ENCODE assay signal across 9 mouse cellular contexts in the genomic region with DNA sequence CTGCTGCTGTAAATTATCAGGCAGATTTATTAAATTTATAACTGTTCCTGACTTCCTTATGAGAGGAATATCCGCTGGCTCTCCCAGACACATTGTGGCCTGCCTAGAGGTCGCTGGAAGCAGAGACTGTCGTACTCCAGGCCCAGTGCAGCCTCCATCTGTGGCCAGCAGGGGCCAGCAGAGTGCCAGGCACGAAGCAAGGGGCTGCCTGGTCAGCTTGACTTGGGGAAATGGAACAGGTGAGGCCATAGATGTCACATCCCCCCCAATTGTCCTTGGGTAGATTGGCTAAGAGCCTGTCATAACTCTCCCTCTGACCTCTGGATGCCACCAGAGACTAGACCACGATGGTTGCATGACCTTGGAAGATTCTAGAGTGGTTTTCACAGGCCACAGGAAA. TPM values are rescaled to one million over a fixed set of nuclear protein-coding genes. Genes with fewer than 3 reads are reported as not detected.
DNase-seq lines count a peak whose midpoint lies in the region; ATAC-seq lines count a peak whose summit lies in the region.
"Had no signal": no experiment of that assay in that cellular context is flagged by ENCODE, and none has a peak within 500 bp of the region (broad histone marks: within the 10 kb centered on the region; RNA-seq: fewer than 3 reads in every experiment).

No protein-coding gene starts in this region.

- H3K9me3 ChIP-seq in forebrain, embryonic 10.5 days: no peaks in the 10 kb centered on the region
- H3K9me3 ChIP-seq in forebrain, embryonic 15.5 days: no peaks in the 10 kb centered on the region
- no peaks in the 10 kb centered on the region for H3K9me3 ChIP-seq in midbrain, embryonic 15.5 days

- H3K36me3 ChIP-seq in forebrain, embryonic 10.5 days (replicated peaks): peaks cover 68% of the 10 kb centered on the region
- peaks cover 40% of the 10 kb centered on the region for H3K36me3 ChIP-seq in forebrain, embryonic 15.5 days
- H3K36me3 ChIP-seq in midbrain, embryonic 15.5 days (replicated peaks): peaks cover 33% of the 10 kb centered on the region

- ATAC-seq in forebrain, embryonic 15.5 days (replicated peaks): no peak
- ATAC-seq in midbrain, embryonic 15.5 days (replicated peaks): peak; percentile 65

- H3K27me3 ChIP-seq in forebrain, embryonic 10.5 days (ENCODE audit: poor library complexity, severe bottlenecking): no peaks in the 10 kb centered on the region
- H3K27me3 ChIP-seq in forebrain, embryonic 15.5 days: no peaks in the 10 kb centered on the region
- no peaks in the 10 kb centered on the region for H3K27me3 ChIP-seq in midbrain, embryonic 15.5 days (replicated peaks)

- H3K9ac ChIP-seq in forebrain, embryonic 15.5 days (replicated peaks): no peak overlapping the region
- H3K9ac ChIP-seq in midbrain, embryonic 15.5 days: no peak overlapping the region

- no peak overlapping the region for H3K27ac ChIP-seq in forebrain, embryonic 10.5 days
- H3K27ac ChIP-seq in forebrain, embryonic 15.5 days (replicated peaks): no peak overlapping the region
- no peak overlapping the region for H3K27ac ChIP-seq in midbrain, embryonic 15.5 days
- H3K27ac ChIP-seq: macrophage had no signal

- H3K4me3 ChIP-seq in forebrain, embryonic 10.5 days: no peak overlapping the region
- H3K4me3 ChIP-seq in forebrain, embryonic 15.5 days: no peak overlapping the region
- no peak overlapping the region for H3K4me3 ChIP-seq in midbrain, embryonic 15.5 days

- DNase-seq in forebrain, embryonic 10.5 days (ENCODE audit: extremely low spot score, low spot score): peak; percentile 55
- DNase-seq in cerebellum, adult 9-10 months: peak; percentile 68
- peak; percentile 47 to 59 for DNase-seq in frontal cortex, postnatal 25 days (ENCODE audit: low spot score in 2 of 2)
- DNase-seq in induced T-regulatory cell, adult 2 months (ENCODE audit: low read depth): peak; percentile 42
- DNase-seq in left cerebral cortex, postnatal 36 days (ENCODE audit: low spot score in 2 of 2): peak; percentile 65 to 66
- peak; percentile 25 to 41 for DNase-seq in spleen, postnatal 14 days (ENCODE audit: low spot score in 2 of 2)

- no peaks in the 10 kb centered on the region for H3K4me1 ChIP-seq in forebrain, embryonic 10.5 days
- H3K4me1 ChIP-seq in forebrain, embryonic 15.5 days: no peaks in the 10 kb centered on the region
- H3K4me1 ChIP-seq in midbrain, embryonic 15.5 days: no peaks in the 10 kb centered on the region

- intact Hi-C loops in left cerebral cortex, postnatal 36 days (cut with DNase I): no loop called here

- 30% methylated on average over 5 of the region's 5 CpGs for WGBS in forebrain, embryonic 10.5 days
- WGBS in forebrain, embryonic 15.5 days: 32% methylated on average over 5 of the region's 5 CpGs
- WGBS in midbrain, embryonic 15.5 days: 28% methylated on average over 5 of the region's 5 CpGs

- H3K4me2 ChIP-seq in forebrain, embryonic 15.5 days (replicated peaks): no peak overlapping the region
- no peak overlapping the region for H3K4me2 ChIP-seq in midbrain, embryonic 15.5 days

RNA-seq across cellular contexts. Expression of gene Katnb1, which starts 18.0 kb away (rescaled TPM):
- polyA plus RNA-seq in forebrain, embryonic 10.5 days (2016; fragmentation: Nextera tagmentation; extraction: Ambion mirVana): 30.7 and 33.1 TPM in 2 replicates
- polyA plus RNA-seq in forebrain, embryonic 15.5 days (2015; fragmentation: Nextera tagmentation; extraction: Ambion mirVana): 41.8 and 42.3 TPM in 2 replicates
- 10 to 100 TPM; 42.0 to 46.7 TPM for total RNA-seq in left cerebral cortex, postnatal 36 days (2021)
- 49.5 and 49.8 TPM in 2 replicates for polyA plus RNA-seq in midbrain, embryonic 15.5 days (2015; fragmentation: Nextera tagmentation; extraction: Ambion mirVana)

RNA-seq across cellular contexts. Expression of gene Drc7, which starts 44.1 kb away (rescaled TPM):
- 0.18 and 0.24 TPM in 2 replicates for polyA plus RNA-seq in forebrain, embryonic 10.5 days (2016; fragmentation: Nextera tagmentation; extraction: Ambion mirVana)
- 0.96 and 1.4 TPM in 2 replicates for polyA plus RNA-seq in forebrain, embryonic 15.5 days (2015; fragmentation: Nextera tagmentation; extraction: Ambion mirVana)
- total RNA-seq in left cerebral cortex, postnatal 36 days (2021): under 1 TPM; 0.68 to 0.99 TPM
- polyA plus RNA-seq in midbrain, embryonic 15.5 days (2015; fragmentation: Nextera tagmentation; extraction: Ambion mirVana): 1.5 and 1.9 TPM in 2 replicates
- polyA plus RNA-seq: macrophage had no signal
